Mouse (Mus musculus) ES-Bruce4 (cell line): ENCODE measurements around the gene Slc38a9.
"Not testable (repeated sequence)": the region's sequence is repeated elsewhere in the genome, so short reads cannot be mapped to it uniquely, and the experiment has no call there.

Experiments
- EP300 ChIP-seq: IDR thresholded peaks from 2 replicates; pipeline ENCODE4 v1.6.1; 2011; ENCODE audit warnings: low read depth, low read length; ENCODE audit not compliant: insufficient read depth
- POLR2A ChIP-seq: IDR thresholded peaks from one replicate; pipeline ENCODE4 v1.8.1; 2011; ENCODE audit warnings: low read length; ENCODE audit not compliant: insufficient read depth

DNA sequence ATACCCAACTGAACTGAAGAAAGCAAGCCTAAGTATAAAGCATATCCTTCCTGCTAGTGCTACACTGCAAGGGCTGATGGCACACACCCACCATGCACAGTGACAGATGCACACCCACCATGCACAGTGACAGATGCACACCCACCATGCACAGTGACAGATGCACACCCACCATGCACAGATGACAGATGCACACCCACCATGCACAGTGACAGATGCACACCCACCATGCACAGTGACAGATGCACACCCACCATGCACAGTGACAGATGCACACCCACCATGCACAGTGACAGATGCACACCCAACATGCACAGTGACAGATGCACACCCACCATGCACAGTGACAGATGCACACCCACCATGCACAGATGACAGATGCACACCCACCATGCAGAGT is 63.7 kb downstream of the Slc38a9 start:
- not testable (repeated sequence) for TF ChIP-seq EP300, POLR2A
